Mouse (Mus musculus): ENCODE data around the gene Per1. TPM values are rescaled to one million over a fixed set of nuclear protein-coding genes. Genes with fewer than 3 reads are reported as not detected.

The Per1 gene
- total and polyA plus RNA-seq, 2 experiments from 2014 or later, result 15.4 to 28.5 TPM

- WGBS, result 79% methylated on average over 8 of the region's 8 CpGs
- H3K4me3 ChIP-seq (ENCODE audit: low read depth, low read length), result no peak overlapping the region
- H3K36me3 ChIP-seq (ENCODE audit: insufficient read depth, low read length), result no peaks in the 10 kb centered on the region
- TF ChIP-seq CTCF (IDR thresholded peaks at IDR 0.05), result no peak
- H3K9me3 ChIP-seq (ENCODE audit: low read length), result no peaks in the 10 kb centered on the region
- no peak overlapping the region for H3K27ac ChIP-seq (ENCODE audit: low read depth, low read length)
- no peak overlapping the region for H3K9ac ChIP-seq (replicated peaks; ENCODE audit: low read length, poor library complexity, severe bottlenecking)
- peaks cover under 1% of the 10 kb centered on the region; the same call in 1 of the 2 replicates for H3K4me1 ChIP-seq (ENCODE audit: insufficient read depth, low read length)
- ATAC-seq (ENCODE audit: low FRiP score), result no peak
- no peak for DNase-seq (ENCODE audit: low spot score)
- no peaks in the 10 kb centered on the region; the same call in 1 of the 2 replicates for H3K27me3 ChIP-seq (ENCODE audit: insufficient read depth, low read length)
- H3K4me2 ChIP-seq (ENCODE audit: low read depth, low read length, poor library complexity, severe bottlenecking), result no peak overlapping the region
These were observed 33.6 kb downstream of the Per1 start for GRCm38 (mm10) chr11:69128426-69129122.

GRCm38 (mm10) chr11:69133566-69133922 lies 38.5 kb downstream of the Per1 start:
- ATAC-seq (ENCODE audit: low FRiP score) (peak; percentile 59), DNase-seq (ENCODE audit: low spot score) (peak; percentile 43)
- WGBS, result 18% methylated on average over 5 of the region's 5 CpGs
- no peaks in the 10 kb centered on the region for H3K9me3 ChIP-seq (ENCODE audit: low read length)
- peaks cover 5% of the 10 kb centered on the region; the same call in 1 of the 2 replicates for H3K4me1 ChIP-seq (ENCODE audit: insufficient read depth, low read length)
- no peaks in the 10 kb centered on the region for H3K36me3 ChIP-seq (ENCODE audit: insufficient read depth, low read length)
- peak overlapping the region; percentile 54 for H3K4me2 ChIP-seq (ENCODE audit: low read depth, low read length, poor library complexity, severe bottlenecking)
- TF ChIP-seq CTCF (IDR thresholded peaks at IDR 0.05), result no peak
- peak overlapping the region; percentile 51; the same call in 1 of the 2 replicates for H3K9ac ChIP-seq (replicated peaks; ENCODE audit: low read length, poor library complexity, severe bottlenecking)
- peak overlapping the region; percentile 40; the same call in 1 of the 2 replicates for H3K4me3 ChIP-seq (ENCODE audit: low read depth, low read length)
- no peaks in the 10 kb centered on the region; the same call in 1 of the 2 replicates for H3K27me3 ChIP-seq (ENCODE audit: insufficient read depth, low read length)
- peak overlapping the region; percentile 69 for H3K27ac ChIP-seq (ENCODE audit: low read depth, low read length)

GRCm38 (mm10) chr11:69133923-69134621 lies 39.1 kb downstream of the Per1 start:
- Histone ChIP-seq H3K27me3 (ENCODE audit: insufficient read depth, low read length) (no peaks in the 10 kb centered on the region; the same call in 1 of the 2 replicates), H3K4me3 (ENCODE audit: low read depth, low read length) (peak overlapping the region; percentile 40), H3K4me1 (ENCODE audit: insufficient read depth, low read length) (peaks cover 5% of the 10 kb centered on the region; the same call in 1 of the 2 replicates), H3K4me2 (ENCODE audit: low read depth, low read length, poor library complexity, severe bottlenecking) (peak overlapping the region; percentile 54), H3K27ac (ENCODE audit: low read depth, low read length) (peak overlapping the region; percentile 69), H3K9me3 (ENCODE audit: low read length) (no peaks in the 10 kb centered on the region), H3K36me3 (ENCODE audit: insufficient read depth, low read length) (no peaks in the 10 kb centered on the region), H3K9ac (replicated peaks; ENCODE audit: low read length, poor library complexity, severe bottlenecking) (peak overlapping the region; percentile 51)
- peak; percentile 73 for TF ChIP-seq CTCF (IDR thresholded peaks at IDR 0.05)
- WGBS, result 2% methylated on average over 34 of the region's 34 CpGs
- DNase-seq (ENCODE audit: low spot score) (peak; percentile 72), ATAC-seq (ENCODE audit: low FRiP score) (peak; percentile 87)

- Histone ChIP-seq H3K27ac (ENCODE audit: low read depth, low read length) (no peak overlapping the region; the same call in 1 of the 2 replicates), H3K36me3 (ENCODE audit: insufficient read depth, low read length) (no peaks in the 10 kb centered on the region), H3K4me3 (ENCODE audit: low read depth, low read length) (peak overlapping the region; percentile 40), H3K9me3 (ENCODE audit: low read length) (no peaks in the 10 kb centered on the region), H3K4me2 (ENCODE audit: low read depth, low read length, poor library complexity, severe bottlenecking) (peak overlapping the region; percentile 54), H3K27me3 (ENCODE audit: insufficient read depth, low read length) (no peaks in the 10 kb centered on the region; the same call in 1 of the 2 replicates), H3K4me1 (ENCODE audit: insufficient read depth, low read length) (peaks cover 5% of the 10 kb centered on the region; the same call in 1 of the 2 replicates), H3K9ac (replicated peaks; ENCODE audit: low read length, poor library complexity, severe bottlenecking) (peak overlapping the region; percentile 51)
- no peak for DNase-seq (ENCODE audit: low spot score)
- 36% methylated on average over 8 of the region's 8 CpGs for WGBS
- no peak for TF ChIP-seq CTCF (IDR thresholded peaks at IDR 0.05)
- peak; percentile 38 for ATAC-seq (ENCODE audit: low FRiP score)
These were observed 39.6 kb downstream of the Per1 start for GRCm38 (mm10) chr11:69134622-69134968.

GRCm38 (mm10) chr11:69135361-69135760 lies 40.3 kb downstream of the Per1 start:
- Histone ChIP-seq H3K27ac (ENCODE audit: low read depth, low read length) (no peak overlapping the region), H3K9me3 (ENCODE audit: low read length) (no peaks in the 10 kb centered on the region), H3K4me2 (ENCODE audit: low read depth, low read length, poor library complexity, severe bottlenecking) (no peak overlapping the region), H3K27me3 (ENCODE audit: insufficient read depth, low read length) (no peaks in the 10 kb centered on the region; the same call in 1 of the 2 replicates), H3K4me1 (ENCODE audit: insufficient read depth, low read length) (peaks cover 5% of the 10 kb centered on the region; the same call in 1 of the 2 replicates), H3K36me3 (ENCODE audit: insufficient read depth, low read length) (no peaks in the 10 kb centered on the region), H3K4me3 (ENCODE audit: low read depth, low read length) (no peak overlapping the region), H3K9ac (replicated peaks; ENCODE audit: low read length, poor library complexity, severe bottlenecking) (no peak overlapping the region)
- no peak for TF ChIP-seq CTCF (IDR thresholded peaks at IDR 0.05)
- 93% methylated on average over 5 of the region's 6 CpGs for WGBS
- DNase-seq (ENCODE audit: low spot score), result no peak
- no peak for ATAC-seq (ENCODE audit: low FRiP score)

- Histone ChIP-seq H3K27ac (ENCODE audit: low read depth, low read length) (no peak overlapping the region), H3K4me2 (ENCODE audit: low read depth, low read length, poor library complexity, severe bottlenecking) (no peak overlapping the region), H3K4me3 (ENCODE audit: low read depth, low read length) (no peak overlapping the region), H3K36me3 (ENCODE audit: insufficient read depth, low read length) (no peaks in the 10 kb centered on the region), H3K9ac (replicated peaks; ENCODE audit: low read length, poor library complexity, severe bottlenecking) (no peak overlapping the region), H3K9me3 (ENCODE audit: low read length) (no peaks in the 10 kb centered on the region), H3K4me1 (ENCODE audit: insufficient read depth, low read length) (no peaks in the 10 kb centered on the region), H3K27me3 (ENCODE audit: insufficient read depth, low read length) (no peaks in the 10 kb centered on the region)
- TF ChIP-seq CTCF (IDR thresholded peaks at IDR 0.05), result no peak
- ATAC-seq (ENCODE audit: low FRiP score), result no peak
- 73% methylated on average over 7 of the region's 7 CpGs for WGBS
- DNase-seq (ENCODE audit: low spot score), result peak; percentile 32
These were observed 52.5 kb downstream of the Per1 start for GRCm38 (mm10) chr11:69147546-69147945.
